In genomic region chr14:117852266-117852665, GRCm38 (mm10) we compare ENCODE assay signal across 24 mouse cellular contexts.
DNase-seq lines count a peak whose midpoint lies in the region; ATAC-seq lines count a peak whose summit lies in the region.
"Had no signal": no experiment of that assay in that cellular context is flagged by ENCODE, and none has a peak within 500 bp of the region (broad histone marks: within the 10 kb centered on the region; RNA-seq: fewer than 3 reads in every experiment).

No protein-coding gene starts in this region.

- H3K9me3 ChIP-seq in midbrain, embryonic 11.5 days (ENCODE audit: control insufficient read depth, low read length), result no peaks in the 10 kb centered on the region
- no peaks in the 10 kb centered on the region for H3K9me3 ChIP-seq in midbrain, embryonic 15.5 days
- H3K9me3 ChIP-seq: embryonic facial prominence, embryonic 13.5 days; embryonic facial prominence, embryonic 15.5 days; forebrain, embryonic 10.5 days; forebrain, embryonic 12.5 days had no signal

- no peaks in the 10 kb centered on the region for H3K4me1 ChIP-seq in midbrain, embryonic 11.5 days (ENCODE audit: control insufficient read depth, insufficient read depth, low read length)
- H3K4me1 ChIP-seq in midbrain, embryonic 15.5 days, result no peaks in the 10 kb centered on the region
- H3K4me1 ChIP-seq: embryonic facial prominence, embryonic 13.5 days; embryonic facial prominence, embryonic 15.5 days; forebrain, embryonic 10.5 days; forebrain, embryonic 12.5 days had no signal

- no peak overlapping the region for H3K9ac ChIP-seq in midbrain, embryonic 11.5 days (ENCODE audit: low read length)
- no peak overlapping the region for H3K9ac ChIP-seq in midbrain, embryonic 15.5 days
- H3K9ac ChIP-seq: embryonic facial prominence, embryonic 13.5 days; embryonic facial prominence, embryonic 15.5 days; forebrain, embryonic 12.5 days had no signal

- no peaks in the 10 kb centered on the region for H3K27me3 ChIP-seq in midbrain, embryonic 11.5 days (ENCODE audit: control insufficient read depth, insufficient read depth, low read length)
- no peaks in the 10 kb centered on the region for H3K27me3 ChIP-seq in midbrain, embryonic 15.5 days (replicated peaks)
- H3K27me3 ChIP-seq: embryonic facial prominence, embryonic 13.5 days; embryonic facial prominence, embryonic 15.5 days; forebrain, embryonic 12.5 days; Patski had no signal

- H3K4me2 ChIP-seq in midbrain, embryonic 11.5 days, result no peak overlapping the region
- H3K4me2 ChIP-seq in midbrain, embryonic 15.5 days, result no peak overlapping the region
- H3K4me2 ChIP-seq: embryonic facial prominence, embryonic 13.5 days; embryonic facial prominence, embryonic 15.5 days; forebrain, embryonic 12.5 days had no signal

- H3K4me3 ChIP-seq in midbrain, embryonic 11.5 days (ENCODE audit: low read depth, low read length), result no peak overlapping the region
- H3K4me3 ChIP-seq in midbrain, embryonic 15.5 days, result no peak overlapping the region
- H3K4me3 ChIP-seq: embryonic facial prominence, embryonic 13.5 days; embryonic facial prominence, embryonic 15.5 days; erythroblast, embryonic 14.5 days; forebrain, embryonic 10.5 days; forebrain, embryonic 12.5 days had no signal

- no peak overlapping the region for H3K27ac ChIP-seq in midbrain, embryonic 11.5 days (ENCODE audit: low read depth, low read length)
- H3K27ac ChIP-seq in midbrain, embryonic 15.5 days, result no peak overlapping the region
- H3K27ac ChIP-seq: embryonic facial prominence, embryonic 13.5 days; embryonic facial prominence, embryonic 15.5 days; forebrain, embryonic 10.5 days; forebrain, embryonic 12.5 days had no signal

- WGBS in midbrain, embryonic 11.5 days, result 96% methylated on average over 3 of the region's 3 CpGs
- WGBS in midbrain, embryonic 15.5 days, result 88% methylated on average over 3 of the region's 3 CpGs

- DNase-seq in midbrain, embryonic 11.5 days (ENCODE audit: low spot score, missing footprints), result peak; percentile 12
- peak; percentile 85 for DNase-seq in R1 (ENCODE audit: low read depth, low spot score)
- DNase-seq in adrenal gland, postnatal 4 days (ENCODE audit: low spot score in 2 of 2), result no peak
- DNase-seq in kidney, postnatal 25 days, result no peak
- DNase-seq: adrenal gland, adult 8-10 months; adrenal gland, postnatal 14 days; adrenal gland, postnatal 36 days; cerebellum, adult 11 months; cerebellum, adult 18-20 months; cerebellum, adult 8-10 months; cerebellum, adult 9-11 months; cerebellum, postnatal 14 days; cerebellum, postnatal 36 days; embryo, embryonic 11 days had no signal

- ATAC-seq in midbrain, embryonic 11.5 days (ENCODE audit: low FRiP score), result no peak
- no peak for ATAC-seq in midbrain, embryonic 15.5 days (replicated peaks)
- ATAC-seq: activated CD4-positive, CD25-positive, alpha-beta regulatory T cell, adult 4 months; forebrain, embryonic 14.5 days; Patski had no signal

- H3K36me3 ChIP-seq in midbrain, embryonic 11.5 days (ENCODE audit: control insufficient read depth, insufficient read depth, low read length), result no peaks in the 10 kb centered on the region
- no peaks in the 10 kb centered on the region for H3K36me3 ChIP-seq in midbrain, embryonic 15.5 days (replicated peaks)
- H3K36me3 ChIP-seq: embryonic facial prominence, embryonic 13.5 days; embryonic facial prominence, embryonic 15.5 days; forebrain, embryonic 10.5 days; forebrain, embryonic 12.5 days; G1E had no signal

Comparison
In these comparisons a context has a peak if more than half of its experiments do, and no peak if none do; other contexts are left out.
1. DNase-seq: peak in midbrain, embryonic 11.5 days (single experiment) and R1 (single experiment); none in adrenal gland, postnatal 4 days (0 of 2) and kidney, postnatal 25 days (0 of 2).